Mouse (Mus musculus) limb, embryonic 15.5 days (tissue): ENCODE results near the gene Gnai3. TPM values are rescaled to one million over a fixed set of nuclear protein-coding genes. Genes with fewer than 3 reads are reported as not detected.

ENCODE experiments used
- ATAC-seq: fragments of 200-750 bp; cut with Nextera tagmentation; 2 replicates; pipeline ENCODE4 v1.8.0; 2017; ENCODE audit warnings: low read depth, moderate TSS enrichment; ENCODE audit not compliant: insufficient number of reproducible peaks, low FRiP score, low TSS enrichment
- H3K27ac ChIP-seq: fragments of 300-500 bp; sonication (generic); 2 replicates; pipeline ENCODE4 v1.5.1; 2015; ENCODE audit warnings: moderate library complexity, mild to moderate bottlenecking, inconsistent platforms
- H3K27me3 ChIP-seq: fragments of 300-500 bp; sonication (generic); 2 replicates; pipeline ENCODE4 v1.6.1; 2015; ENCODE audit warnings: inconsistent platforms
- H3K36me3 ChIP-seq: fragments of 300-500 bp; sonication (generic); 2 replicates; pipeline ENCODE4 v1.6.1; 2015; ENCODE audit warnings: inconsistent platforms
- H3K4me1 ChIP-seq: fragments of 300-500 bp; sonication (generic); 2 replicates; pipeline ENCODE4 v1.6.1; 2015; ENCODE audit warnings: inconsistent platforms
- H3K4me2 ChIP-seq: fragments of 300-500 bp; sonication (generic); 2 replicates; pipeline ENCODE4 v1.6.1; 2015; ENCODE audit warnings: mild to moderate bottlenecking, inconsistent platforms
- H3K4me3 ChIP-seq: fragments of 300-500 bp; sonication (generic); 2 replicates; pipeline ENCODE4 v1.5.1; 2015; ENCODE audit warnings: mild to moderate bottlenecking, inconsistent platforms
- H3K9ac ChIP-seq: fragments of 300-500 bp; sonication (generic); 2 replicates; pipeline ENCODE4 v1.6.1; 2015; ENCODE audit warnings: inconsistent platforms
- H3K9me3 ChIP-seq: fragments of 300-500 bp; sonication (generic); 2 replicates; pipeline ENCODE4 v1.6.1; 2016; ENCODE audit warnings: inconsistent platforms
- WGBS: fragments of 180-500 bp; shearing (Covaris S2); methylation state at CpG from one replicate; pipeline ENCODE4 v1.1.7; 2015; 5-methylcytosine and 5-hydroxymethylcytosine counted together
- polyA plus RNA-seq: library from polyadenylated mRNA; unstranded; fragments of >200 nt; fragmentation: Nextera tagmentation; extraction: Ambion mirVana; gene quantifications from 2 replicates; pipeline ENCODE4 v1.2.1, GENCODE M21; 2015

Gene Gnai3
- polyA plus RNA-seq, 1 experiment from 2014 or later = 183 TPM

GRCm38 (mm10) chr3:108097656-108098055, 48.3 kb downstream of the Gnai3 start:
- H3K4me1 ChIP-seq = no peaks in the 10 kb centered on the region; the same call in 1 of the 2 replicates
- no peak for ATAC-seq
- WGBS = 64% methylated on average over 8 of the region's 8 CpGs
- no peak overlapping the region for H3K4me3 ChIP-seq
- H3K36me3 ChIP-seq = no peaks in the 10 kb centered on the region
- no peak overlapping the region for H3K27ac ChIP-seq
- H3K9me3 ChIP-seq = no peaks in the 10 kb centered on the region
- H3K9ac ChIP-seq = no peak overlapping the region
- H3K4me2 ChIP-seq = no peak overlapping the region
- H3K27me3 ChIP-seq = no peaks in the 10 kb centered on the region

- ATAC-seq = no peak
- Histone ChIP-seq H3K4me3 (no peak overlapping the region), H3K27me3 (no peaks in the 10 kb centered on the region), H3K4me2 (no peak overlapping the region), H3K9ac (no peak overlapping the region), H3K27ac (no peak overlapping the region), H3K9me3 (no peaks in the 10 kb centered on the region), H3K4me1 (no peaks in the 10 kb centered on the region), H3K36me3 (no peaks in the 10 kb centered on the region)
- WGBS = 85% methylated on average over 10 of the region's 10 CpGs
Measured at GRCm38 (mm10) chr3:108096726-108097125, 49.2 kb downstream of the Gnai3 start.

GRCm38 (mm10) chr3:108096226-108096625, 49.7 kb downstream of the Gnai3 start:
- no peak overlapping the region for H3K4me2 ChIP-seq
- 61% methylated on average over 8 of the region's 8 CpGs for WGBS
- H3K4me3 ChIP-seq = no peak overlapping the region

GRCm38 (mm10) chr3:108094976-108095760, 50.8 kb downstream of the Gnai3 start:
- H3K9ac ChIP-seq = no peak overlapping the region
- no peak overlapping the region for H3K4me3 ChIP-seq
- WGBS = 91% methylated on average over 12 of the region's 12 CpGs
- no peak overlapping the region for H3K27ac ChIP-seq
- ATAC-seq = no peak
- no peaks in the 10 kb centered on the region for H3K36me3 ChIP-seq
- no peaks in the 10 kb centered on the region for H3K27me3 ChIP-seq
- H3K4me2 ChIP-seq = no peak overlapping the region
- H3K9me3 ChIP-seq = no peaks in the 10 kb centered on the region
- peaks cover 2% of the 10 kb centered on the region; the same call in 1 of the 2 replicates for H3K4me1 ChIP-seq

More at GRCm38 (mm10) chr3:108096226-108096625, 49.7 kb downstream of the Gnai3 start:
- Histone ChIP-seq H3K27me3 (no peaks in the 10 kb centered on the region), H3K27ac (no peak overlapping the region), H3K9me3 (no peaks in the 10 kb centered on the region), H3K36me3 (no peaks in the 10 kb centered on the region), H3K9ac (no peak overlapping the region), H3K4me1 (no peaks in the 10 kb centered on the region)
- ATAC-seq = no peak

- WGBS = 67% methylated on average over 1 of the region's 1 CpGs
- no peak overlapping the region for H3K4me3 ChIP-seq
- no peak overlapping the region for H3K9ac ChIP-seq
- no peak overlapping the region for H3K27ac ChIP-seq
- H3K27me3 ChIP-seq = no peaks in the 10 kb centered on the region
- H3K4me1 ChIP-seq = peaks cover 10% of the 10 kb centered on the region
- H3K9me3 ChIP-seq = no peaks in the 10 kb centered on the region
- no peak for ATAC-seq
- H3K36me3 ChIP-seq = no peaks in the 10 kb centered on the region
- H3K4me2 ChIP-seq = no peak overlapping the region
Measured at GRCm38 (mm10) chr3:108094146-108094545, 51.8 kb downstream of the Gnai3 start.

- no peak overlapping the region for H3K9ac ChIP-seq
- no peaks in the 10 kb centered on the region for H3K9me3 ChIP-seq
- WGBS = 61% methylated on average over 6 of the region's 6 CpGs
- no peaks in the 10 kb centered on the region for H3K36me3 ChIP-seq
- no peaks in the 10 kb centered on the region for H3K27me3 ChIP-seq
- no peak overlapping the region for H3K27ac ChIP-seq
- H3K4me2 ChIP-seq = no peak overlapping the region
- H3K4me3 ChIP-seq = no peak overlapping the region
- H3K4me1 ChIP-seq = peaks cover 15% of the 10 kb centered on the region
- no peak for ATAC-seq
Measured at GRCm38 (mm10) chr3:108093306-108093705, 52.6 kb downstream of the Gnai3 start.

- Histone ChIP-seq H3K9ac (no peak within 1 kb of the TSS), H3K4me1 (peaks cover 17% of the 10 kb centered on the region), H3K27ac (no peak within 1 kb of the TSS), H3K9me3 (no peaks in the 10 kb centered on the region), H3K36me3 (no peaks in the 10 kb centered on the region), H3K27me3 (no peaks in the 10 kb centered on the region), H3K4me2 (no peak within 1 kb of the TSS), H3K4me3 (no peak within 1 kb of the TSS)
- no peak for ATAC-seq
- 73% methylated on average over 15 of the region's 15 CpGs for WGBS
Measured at GRCm38 (mm10) chr3:108092536-108093115, 53.3 kb downstream of the Gnai3 start, which contains the start of gene Gnat2. Gene Gnat2, plus strand, starts transcription at chr3:108092789.

- Histone ChIP-seq H3K4me2 (no peak overlapping the region), H3K27ac (no peak overlapping the region), H3K27me3 (no peaks in the 10 kb centered on the region), H3K4me1 (peaks cover 23% of the 10 kb centered on the region), H3K4me3 (no peak overlapping the region), H3K9ac (no peak overlapping the region), H3K9me3 (no peaks in the 10 kb centered on the region), H3K36me3 (no peaks in the 10 kb centered on the region)
- 70% methylated on average over 6 of the region's 6 CpGs for WGBS
- no peak for ATAC-seq
Measured at GRCm38 (mm10) chr3:108092030-108092429, 53.9 kb downstream of the Gnai3 start.

- Histone ChIP-seq H3K9ac (no peak overlapping the region), H3K36me3 (no peaks in the 10 kb centered on the region), H3K4me1 (peaks cover 33% of the 10 kb centered on the region), H3K4me3 (no peak overlapping the region), H3K27ac (no peak overlapping the region), H3K9me3 (no peaks in the 10 kb centered on the region), H3K27me3 (no peaks in the 10 kb centered on the region), H3K4me2 (no peak overlapping the region)
- WGBS = 69% methylated on average over 2 of the region's 2 CpGs
- ATAC-seq = no peak
Measured at GRCm38 (mm10) chr3:108090561-108090960, 55.4 kb downstream of the Gnai3 start.

- H3K4me1 ChIP-seq = peaks cover 35% of the 10 kb centered on the region
- no peaks in the 10 kb centered on the region for H3K9me3 ChIP-seq
- no peak overlapping the region for H3K9ac ChIP-seq
- no peak overlapping the region for H3K4me2 ChIP-seq
- no peak overlapping the region for H3K27ac ChIP-seq
- ATAC-seq = no peak
- H3K36me3 ChIP-seq = no peaks in the 10 kb centered on the region
- no peak overlapping the region for H3K4me3 ChIP-seq
- WGBS = 32% methylated on average over 2 of the region's 2 CpGs
- no peaks in the 10 kb centered on the region for H3K27me3 ChIP-seq
Measured at GRCm38 (mm10) chr3:108089916-108090315, 56.0 kb downstream of the Gnai3 start.

- H3K4me2 ChIP-seq = no peak overlapping the region
- no peak overlapping the region for H3K4me3 ChIP-seq
- 34% methylated on average over 5 of the region's 5 CpGs for WGBS
- H3K9ac ChIP-seq = no peak overlapping the region
- no peaks in the 10 kb centered on the region for H3K27me3 ChIP-seq
- H3K36me3 ChIP-seq = no peaks in the 10 kb centered on the region
- peaks cover 45% of the 10 kb centered on the region for H3K4me1 ChIP-seq
- ATAC-seq = no peak
- peak overlapping the region; percentile 12; the same call in 1 of the 2 replicates for H3K27ac ChIP-seq
- H3K9me3 ChIP-seq = no peaks in the 10 kb centered on the region
Measured at GRCm38 (mm10) chr3:108088842-108089380, 57.0 kb downstream of the Gnai3 start.

- Histone ChIP-seq H3K4me2 (peak overlapping the region; percentile 99; the same call in 1 of the 2 replicates), H3K36me3 (no peaks in the 10 kb centered on the region), H3K9me3 (no peaks in the 10 kb centered on the region), H3K4me1 (peaks cover 61% of the 10 kb centered on the region), H3K27me3 (no peaks in the 10 kb centered on the region), H3K27ac (peak overlapping the region; percentile 13; the same call in 1 of the 2 replicates), H3K4me3 (no peak overlapping the region), H3K9ac (no peak overlapping the region)
- no peak for ATAC-seq
- WGBS = 87% methylated on average over 3 of the region's 3 CpGs
Measured at GRCm38 (mm10) chr3:108087329-108087728, 58.6 kb downstream of the Gnai3 start.
